Mouse (Mus musculus): ENCODE results near the gene Mmp14. TPM values are rescaled to one million over a fixed set of nuclear protein-coding genes. Genes with fewer than 3 reads are reported as not detected.

Mmp14 gene
- 176 and 183 TPM in 2 replicates for polyA plus RNA-seq (2015; fragmentation: Nextera tagmentation; extraction: Ambion mirVana)

- peak; percentile 73 for ATAC-seq (ENCODE audit: low read depth)
Observed at GRCm38 (mm10) chr14:54431334-54432077, at the start of gene Mmp14. Mmp14 (plus strand) TSS chr14:54431612.

GRCm38 (mm10) chr14:54381816-54382215 is 49.6 kb upstream of the Mmp14 start:
- Histone ChIP-seq H3K4me2 (ENCODE audit: low read depth, low read length) (no peak overlapping the region), H3K36me3 (ENCODE audit: control insufficient read depth, insufficient read depth, low read length) (no peaks in the 10 kb centered on the region), H3K4me1 (replicated peaks; ENCODE audit: control insufficient read depth, insufficient read depth, low read length) (peaks cover 11% of the 10 kb centered on the region; the same call in 1 of the 2 replicates), H3K27me3 (ENCODE audit: control insufficient read depth, insufficient read depth, low read depth, low read length) (no peaks in the 10 kb centered on the region), H3K9me3 (ENCODE audit: control insufficient read depth, low read length) (no peaks in the 10 kb centered on the region), H3K27ac (ENCODE audit: low read length) (no peak overlapping the region), H3K9ac (ENCODE audit: low read length) (no peak overlapping the region), H3K4me3 (ENCODE audit: low read length) (no peak overlapping the region)
- no peak for ATAC-seq (ENCODE audit: low read depth)
- WGBS: 52% methylated on average over 10 of the region's 10 CpGs

More at GRCm38 (mm10) chr14:54431334-54432077, at the start of gene Mmp14:
- H3K27ac ChIP-seq (ENCODE audit: low read length): peak within 1 kb of the TSS; percentile 99
- H3K4me1 ChIP-seq (replicated peaks; ENCODE audit: control insufficient read depth, insufficient read depth, low read length): peaks cover 53% of the 10 kb centered on the region
- no peaks in the 10 kb centered on the region for H3K27me3 ChIP-seq (ENCODE audit: control insufficient read depth, insufficient read depth, low read depth, low read length)
- peaks cover 8% of the 10 kb centered on the region for H3K36me3 ChIP-seq (ENCODE audit: control insufficient read depth, insufficient read depth, low read length)
- peak within 1 kb of the TSS; percentile 89 for H3K4me3 ChIP-seq (ENCODE audit: low read length)
- no peaks in the 10 kb centered on the region for H3K9me3 ChIP-seq (ENCODE audit: control insufficient read depth, low read length)
- peak within 1 kb of the TSS; percentile 88 for H3K4me2 ChIP-seq (ENCODE audit: low read depth, low read length)
- peak within 1 kb of the TSS; percentile 91 for H3K9ac ChIP-seq (ENCODE audit: low read length)
- WGBS: under 1% methylated on average over 38 of the region's 49 CpGs

- peaks cover 11% of the 10 kb centered on the region; the same call in 1 of the 2 replicates for H3K4me1 ChIP-seq (replicated peaks; ENCODE audit: control insufficient read depth, insufficient read depth, low read length)
- no peak for ATAC-seq (ENCODE audit: low read depth)
- H3K4me3 ChIP-seq (ENCODE audit: low read length): no peak overlapping the region
- H3K9me3 ChIP-seq (ENCODE audit: control insufficient read depth, low read length): no peaks in the 10 kb centered on the region
- no peaks in the 10 kb centered on the region for H3K27me3 ChIP-seq (ENCODE audit: control insufficient read depth, insufficient read depth, low read depth, low read length)
- H3K27ac ChIP-seq (ENCODE audit: low read length): no peak overlapping the region
- no peaks in the 10 kb centered on the region for H3K36me3 ChIP-seq (ENCODE audit: control insufficient read depth, insufficient read depth, low read length)
- no peak overlapping the region for H3K9ac ChIP-seq (ENCODE audit: low read length)
- 84% methylated on average over 9 of the region's 9 CpGs for WGBS
- no peak overlapping the region for H3K4me2 ChIP-seq (ENCODE audit: low read depth, low read length)
Observed at GRCm38 (mm10) chr14:54382641-54383040, 48.8 kb upstream of the Mmp14 start.

- no peaks in the 10 kb centered on the region for H3K36me3 ChIP-seq (ENCODE audit: control insufficient read depth, insufficient read depth, low read length)
- WGBS: 55% methylated on average over 4 of the region's 4 CpGs
- H3K27me3 ChIP-seq (ENCODE audit: control insufficient read depth, insufficient read depth, low read depth, low read length): no peaks in the 10 kb centered on the region
- no peak overlapping the region for H3K27ac ChIP-seq (ENCODE audit: low read length)
- ATAC-seq (ENCODE audit: low read depth): peak; percentile 58; the same call in 1 of the 2 replicates
- H3K9me3 ChIP-seq (ENCODE audit: control insufficient read depth, low read length): no peaks in the 10 kb centered on the region
- no peak overlapping the region for H3K4me3 ChIP-seq (ENCODE audit: low read length)
- H3K4me2 ChIP-seq (ENCODE audit: low read depth, low read length): no peak overlapping the region
- H3K4me1 ChIP-seq (replicated peaks; ENCODE audit: control insufficient read depth, insufficient read depth, low read length): peaks cover 11% of the 10 kb centered on the region; the same call in 1 of the 2 replicates
- no peak overlapping the region for H3K9ac ChIP-seq (ENCODE audit: low read length)
Observed at GRCm38 (mm10) chr14:54383355-54383771, 48.0 kb upstream of the Mmp14 start.

- WGBS: 87% methylated on average over 8 of the region's 8 CpGs
- Histone ChIP-seq H3K9ac (ENCODE audit: low read length) (no peak overlapping the region), H3K9me3 (ENCODE audit: control insufficient read depth, low read length) (no peaks in the 10 kb centered on the region), H3K4me3 (ENCODE audit: low read length) (no peak overlapping the region), H3K27ac (ENCODE audit: low read length) (no peak overlapping the region), H3K4me2 (ENCODE audit: low read depth, low read length) (no peak overlapping the region), H3K36me3 (ENCODE audit: control insufficient read depth, insufficient read depth, low read length) (no peaks in the 10 kb centered on the region), H3K27me3 (ENCODE audit: control insufficient read depth, insufficient read depth, low read depth, low read length) (no peaks in the 10 kb centered on the region), H3K4me1 (replicated peaks; ENCODE audit: control insufficient read depth, insufficient read depth, low read length) (peaks cover 10% of the 10 kb centered on the region; the same call in 1 of the 2 replicates)
- no peak for ATAC-seq (ENCODE audit: low read depth)
Observed at GRCm38 (mm10) chr14:54384396-54384795, 47.0 kb upstream of the Mmp14 start.

GRCm38 (mm10) chr14:54385968-54386618 is 45.3 kb upstream of the Mmp14 start:
- ATAC-seq (ENCODE audit: low read depth): no peak
- no peak overlapping the region for H3K27ac ChIP-seq (ENCODE audit: low read length)
- 78% methylated on average over 7 of the region's 7 CpGs for WGBS
- no peaks in the 10 kb centered on the region for H3K27me3 ChIP-seq (ENCODE audit: control insufficient read depth, insufficient read depth, low read depth, low read length)
- H3K36me3 ChIP-seq (ENCODE audit: control insufficient read depth, insufficient read depth, low read length): no peaks in the 10 kb centered on the region
- H3K9me3 ChIP-seq (ENCODE audit: control insufficient read depth, low read length): no peaks in the 10 kb centered on the region
- 0 out of 2 replicates have a peak, but pooled peaks cover 7% of the 10 kb centered on the region for H3K4me1 ChIP-seq (replicated peaks; ENCODE audit: control insufficient read depth, insufficient read depth, low read length)
- no peak overlapping the region for H3K4me2 ChIP-seq (ENCODE audit: low read depth, low read length)
- no peak overlapping the region for H3K9ac ChIP-seq (ENCODE audit: low read length)
- no peak overlapping the region for H3K4me3 ChIP-seq (ENCODE audit: low read length)

GRCm38 (mm10) chr14:54387546-54387945 is 43.9 kb upstream of the Mmp14 start:
- Histone ChIP-seq H3K27me3 (ENCODE audit: control insufficient read depth, insufficient read depth, low read depth, low read length) (no peaks in the 10 kb centered on the region), H3K36me3 (ENCODE audit: control insufficient read depth, insufficient read depth, low read length) (no peaks in the 10 kb centered on the region), H3K9ac (ENCODE audit: low read length) (no peak overlapping the region), H3K4me1 (replicated peaks; ENCODE audit: control insufficient read depth, insufficient read depth, low read length) (0 out of 2 replicates have a peak, but pooled peaks cover 4% of the 10 kb centered on the region), H3K9me3 (ENCODE audit: control insufficient read depth, low read length) (no peaks in the 10 kb centered on the region), H3K27ac (ENCODE audit: low read length) (no peak overlapping the region), H3K4me2 (ENCODE audit: low read depth, low read length) (no peak overlapping the region), H3K4me3 (ENCODE audit: low read length) (no peak overlapping the region)
- ATAC-seq (ENCODE audit: low read depth): peak; percentile 17; the same call in 1 of the 2 replicates
- 64% methylated on average over 6 of the region's 6 CpGs for WGBS

GRCm38 (mm10) chr14:54390843-54391242 is 40.6 kb upstream of the Mmp14 start:
- no peaks in the 10 kb centered on the region for H3K27me3 ChIP-seq (ENCODE audit: control insufficient read depth, insufficient read depth, low read depth, low read length)
- no peak for ATAC-seq (ENCODE audit: low read depth)
- H3K36me3 ChIP-seq (ENCODE audit: control insufficient read depth, insufficient read depth, low read length): no peaks in the 10 kb centered on the region
- H3K9me3 ChIP-seq (ENCODE audit: control insufficient read depth, low read length): no peaks in the 10 kb centered on the region
- WGBS: 51% methylated on average over 6 of the region's 6 CpGs
- H3K9ac ChIP-seq (ENCODE audit: low read length): no peak overlapping the region
- H3K27ac ChIP-seq (ENCODE audit: low read length): no peak overlapping the region
- no peak overlapping the region for H3K4me2 ChIP-seq (ENCODE audit: low read depth, low read length)
- no peak overlapping the region for H3K4me3 ChIP-seq (ENCODE audit: low read length)
- no peaks in the 10 kb centered on the region for H3K4me1 ChIP-seq (replicated peaks; ENCODE audit: control insufficient read depth, insufficient read depth, low read length)

- no peak overlapping the region for H3K4me3 ChIP-seq (ENCODE audit: low read length)
- WGBS: 68% methylated on average over 3 of the region's 3 CpGs
- no peak overlapping the region for H3K9ac ChIP-seq (ENCODE audit: low read length)
- 0 out of 2 replicates have a peak, but pooled peaks cover 1% of the 10 kb centered on the region for H3K4me1 ChIP-seq (replicated peaks; ENCODE audit: control insufficient read depth, insufficient read depth, low read length)
- no peaks in the 10 kb centered on the region for H3K36me3 ChIP-seq (ENCODE audit: control insufficient read depth, insufficient read depth, low read length)
- no peak overlapping the region for H3K27ac ChIP-seq (ENCODE audit: low read length)
- no peak for ATAC-seq (ENCODE audit: low read depth)
- H3K9me3 ChIP-seq (ENCODE audit: control insufficient read depth, low read length): no peaks in the 10 kb centered on the region
- no peaks in the 10 kb centered on the region for H3K27me3 ChIP-seq (ENCODE audit: control insufficient read depth, insufficient read depth, low read depth, low read length)
- H3K4me2 ChIP-seq (ENCODE audit: low read depth, low read length): no peak overlapping the region
Observed at GRCm38 (mm10) chr14:54393794-54394193, 37.6 kb upstream of the Mmp14 start.
